Mouse (Mus musculus) left cerebral cortex, adult 2 months (tissue): ENCODE data around the gene Adora2a. TPM values are rescaled to one million over a fixed set of nuclear protein-coding genes. Genes with fewer than 3 reads are reported as not detected.
A peak's percentile ranks its signal among the peaks of the same experiment; 100 is the strongest.

ENCODE experiments used
- DNase-seq, 2 experiments: peaks; one replicate each; pipeline ENCODE4 v3.0.0; 2021 to 2022; ENCODE audit warnings: low spot score in 2 of 2, mixed read lengths in 1 of 2; ENCODE audit errors: extremely low spot score in 1 of 2
- H3K27ac ChIP-seq: fragments of 200-600 bp; 2 replicates; pipeline ENCODE4 v1.8.1; 2022
- H3K4me3 ChIP-seq: fragments of 200-600 bp; 2 replicates; pipeline ENCODE4 v1.8.1; 2022
- CTCF ChIP-seq: fragments of 200-600 bp; IDR thresholded peaks from 2 replicates; pipeline ENCODE4 v1.8.1; 2022; ENCODE audit warnings: antibody characterized with exemption, mild to moderate bottlenecking, moderate library complexity
- intact Hi-C: fragments of 180-260 bp; cut with DNase I; formaldehyde crosslinking; loops from one replicate; pipeline ENCODE4 v1.15.1; 2025
- total RNA-seq, 2 experiments: library from RNA; stranded (reverse); gene quantifications; 2 replicates each; pipeline ENCODE4 v1.2.3; 2021

Adora2a gene
- total RNA-seq, 2 experiments from 2014 or later: 6.8 to 18.7 TPM

GRCm38 (mm10) chr10:75298608-75299007, 18.1 kb upstream of the Adora2a start:
- H3K4me3 ChIP-seq: no peak overlapping the region
- DNase-seq: no peak
- intact Hi-C loops: no loop called here
- H3K27ac ChIP-seq: no peak overlapping the region
- TF ChIP-seq CTCF: no peak

GRCm38 (mm10) chr10:75299785-75300418, 16.8 kb upstream of the Adora2a start:
- TF ChIP-seq CTCF: no peak
- DNase-seq: no peak
- intact Hi-C loops: no loop called here

GRCm38 (mm10) chr10:75301195-75301806, 15.4 kb upstream of the Adora2a start:
- intact Hi-C loops: no loop called here
- no peak for TF ChIP-seq CTCF
- H3K27ac ChIP-seq: no peak overlapping the region
- no peak for DNase-seq
- H3K4me3 ChIP-seq: no peak overlapping the region

More at GRCm38 (mm10) chr10:75299785-75300418, 16.8 kb upstream of the Adora2a start:
- Histone ChIP-seq H3K4me3 (no peak overlapping the region), H3K27ac (no peak overlapping the region)

- DNase-seq: no peak
- no peak overlapping the region for H3K27ac ChIP-seq
- no peak overlapping the region for H3K4me3 ChIP-seq
- intact Hi-C loops: no loop called here
- TF ChIP-seq CTCF: no peak
Observed at GRCm38 (mm10) chr10:75301937-75302336, 14.7 kb upstream of the Adora2a start.

- TF ChIP-seq CTCF: no peak
- Histone ChIP-seq H3K27ac (no peak overlapping the region), H3K4me3 (no peak overlapping the region)
- DNase-seq: no peak
- intact Hi-C loops: no loop called here
Observed at GRCm38 (mm10) chr10:75302536-75302935, 14.1 kb upstream of the Adora2a start.

GRCm38 (mm10) chr10:75303324-75304048, 13.2 kb upstream of the Adora2a start:
- H3K27ac ChIP-seq: peak overlapping the region; percentile 73; the same call in 1 of the 2 replicates
- no peak for TF ChIP-seq CTCF
- intact Hi-C loops: no loop called here
- no peak overlapping the region for H3K4me3 ChIP-seq
- DNase-seq: peak; percentile 60 to 62

GRCm38 (mm10) chr10:75304049-75304405, 12.7 kb upstream of the Adora2a start:
- no peak for TF ChIP-seq CTCF
- H3K4me3 ChIP-seq: no peak overlapping the region
- DNase-seq: no peak
- intact Hi-C loops: no loop called here
- H3K27ac ChIP-seq: peak overlapping the region; percentile 73

GRCm38 (mm10) chr10:75304413-75304812, 12.3 kb upstream of the Adora2a start:
- intact Hi-C loops: no loop called here
- TF ChIP-seq CTCF: no peak
- no peak for DNase-seq
- peak overlapping the region; percentile 73 for H3K27ac ChIP-seq
- no peak overlapping the region for H3K4me3 ChIP-seq

- TF ChIP-seq CTCF: no peak
- H3K27ac ChIP-seq: no peak overlapping the region
- H3K4me3 ChIP-seq: no peak overlapping the region
- DNase-seq: no peak
- intact Hi-C loops: no loop called here
Observed at GRCm38 (mm10) chr10:75307130-75307529, 9.5 kb upstream of the Adora2a start.

GRCm38 (mm10) chr10:75312361-75312760, 4.3 kb upstream of the Adora2a start:
- no peak overlapping the region for H3K4me3 ChIP-seq
- no peak for TF ChIP-seq CTCF
- DNase-seq: no peak
- H3K27ac ChIP-seq: no peak overlapping the region
- intact Hi-C loops: loop anchor here (5.0 kb wide), 1 partner anchor 35 kb away; no protein-coding TSS in a partner anchor

- TF ChIP-seq CTCF: no peak
- intact Hi-C loops: loop anchor here (5.0 kb wide), 1 partner anchor 37 kb away; no protein-coding TSS in a partner anchor
Observed at GRCm38 (mm10) chr10:75314190-75314980, 2.3 kb upstream of the Adora2a start.

More at GRCm38 (mm10) chr10:75314190-75314980, 2.3 kb upstream of the Adora2a start:
- H3K27ac ChIP-seq: no peak overlapping the region
- no peak overlapping the region for H3K4me3 ChIP-seq
- DNase-seq: no peak
